Mouse (Mus musculus) heart, embryonic 16.5 days (tissue): ENCODE measurements around the gene Nav1. TPM values are rescaled to one million over a fixed set of nuclear protein-coding genes. Genes with fewer than 3 reads are reported as not detected.
A peak's percentile ranks its signal among the peaks of the same experiment; 100 is the strongest.

Experiments
- ATAC-seq: fragments of 200-750 bp; cut with Nextera tagmentation; replicated peaks from 2 replicates; pipeline ENCODE4 v1.8.0; 2017; ENCODE audit warnings: moderate number of reproducible peaks; ENCODE audit not compliant: insufficient read depth, low FRiP score; ENCODE audit errors: extremely low read depth
- H3K27ac ChIP-seq: fragments of 300-500 bp; sonication (generic); 2 replicates; pipeline ENCODE4 v1.5.1; 2014; ENCODE audit warnings: mild to moderate bottlenecking, low read length, control low read depth, moderate library complexity
- H3K27me3 ChIP-seq: fragments of 300-500 bp; sonication (generic); 2 replicates; pipeline ENCODE4 v1.6.1; 2014; ENCODE audit warnings: low read length, mixed read lengths; ENCODE audit not compliant: control insufficient read depth, insufficient read depth
- H3K36me3 ChIP-seq: fragments of 300-500 bp; sonication (generic); 2 replicates; pipeline ENCODE4 v1.6.1; 2014; ENCODE audit not compliant: control insufficient read depth, insufficient read depth
- H3K4me1 ChIP-seq: fragments of 300-500 bp; sonication (generic); 2 replicates; pipeline ENCODE4 v1.6.1; 2014; ENCODE audit warnings: low read length, mixed read lengths; ENCODE audit not compliant: control insufficient read depth, insufficient read depth
- H3K4me2 ChIP-seq: fragments of 300-500 bp; sonication (generic); 2 replicates; pipeline ENCODE4 v1.6.1; 2014; ENCODE audit warnings: low read depth, mild to moderate bottlenecking, control low read depth, low read length
- H3K4me3 ChIP-seq: fragments of 300-500 bp; sonication (generic); 2 replicates; pipeline ENCODE4 v1.5.1; 2014; ENCODE audit warnings: mild to moderate bottlenecking, control low read depth, low read length
- H3K9ac ChIP-seq: fragments of 300-500 bp; sonication (generic); 2 replicates; pipeline ENCODE4 v1.6.1; 2014; ENCODE audit warnings: low read length, control low read depth
- H3K9me3 ChIP-seq: fragments of 300-500 bp; sonication (generic); replicated peaks from 2 replicates; pipeline ENCODE4 v1.6.1; 2016; ENCODE audit warnings: low read length; ENCODE audit not compliant: control insufficient read depth
- WGBS: fragments of 180-500 bp; shearing (Covaris S2); extraction: QIAGEN DNeasy Blood & Tissue Kit; methylation state at CpG from one replicate; pipeline ENCODE4 v1.1.7; 2014; 5-methylcytosine and 5-hydroxymethylcytosine counted together
- polyA plus RNA-seq: library from polyadenylated mRNA; unstranded; fragments of >200 nt; fragmentation: Nextera tagmentation; extraction: Ambion mirVana; gene quantifications from 2 replicates; pipeline ENCODE4 v1.2.1, GENCODE M21; 2015

Gene Nav1
- polyA plus RNA-seq = 22.6 and 24.6 TPM in 2 replicates

GRCm38 (mm10) chr1:135607019-135607418 lies at the start of gene Nav1:
Nav1 (minus strand) TSS chr1:135607295.
- Histone ChIP-seq H3K9me3 (no peaks in the 10 kb centered on the region), H3K4me2 (no peak within 1 kb of the TSS), H3K9ac (no peak within 1 kb of the TSS), H3K27me3 (no peaks in the 10 kb centered on the region), H3K27ac (no peak within 1 kb of the TSS), H3K4me3 (no peak within 1 kb of the TSS), H3K4me1 (no peaks in the 10 kb centered on the region), H3K36me3 (no peaks in the 10 kb centered on the region)
- no peak for ATAC-seq
- WGBS = 50% methylated on average over 7 of the region's 7 CpGs

GRCm38 (mm10) chr1:135653909-135654308 lies 46.8 kb upstream of the Nav1 start:
- Histone ChIP-seq H3K9ac (no peak overlapping the region), H3K9me3 (0 out of 2 replicates have a peak, but pooled peaks cover 4% of the 10 kb centered on the region), H3K27me3 (no peaks in the 10 kb centered on the region), H3K4me1 (peaks cover under 1% of the 10 kb centered on the region), H3K27ac (no peak overlapping the region), H3K4me2 (no peak overlapping the region), H3K36me3 (peaks cover 4% of the 10 kb centered on the region; the same call in 1 of the 2 replicates), H3K4me3 (no peak overlapping the region)
- no peak for ATAC-seq
- 90% methylated on average over 6 of the region's 6 CpGs for WGBS

GRCm38 (mm10) chr1:135645459-135646195 lies 38.5 kb upstream of the Nav1 start:
- Histone ChIP-seq H3K4me1 (peaks cover 13% of the 10 kb centered on the region), H3K9me3 (no peaks in the 10 kb centered on the region), H3K4me2 (no peak overlapping the region), H3K4me3 (no peak overlapping the region), H3K27me3 (no peaks in the 10 kb centered on the region), H3K27ac (no peak overlapping the region), H3K36me3 (no peaks in the 10 kb centered on the region), H3K9ac (no peak overlapping the region)
- ATAC-seq = no peak
- WGBS = 72% methylated on average over 8 of the region's 8 CpGs

- ATAC-seq = peak; percentile 75
- no peaks in the 10 kb centered on the region for H3K9me3 ChIP-seq
- no peak overlapping the region for H3K4me3 ChIP-seq
- H3K27me3 ChIP-seq = no peaks in the 10 kb centered on the region
- H3K9ac ChIP-seq = no peak overlapping the region
- H3K4me1 ChIP-seq = peaks cover 13% of the 10 kb centered on the region
- WGBS = 27% methylated on average over 5 of the region's 5 CpGs
- H3K36me3 ChIP-seq = no peaks in the 10 kb centered on the region
- no peak overlapping the region for H3K4me2 ChIP-seq
- H3K27ac ChIP-seq = no peak overlapping the region
Measured at GRCm38 (mm10) chr1:135644110-135644509, 37.0 kb upstream of the Nav1 start.

- Histone ChIP-seq H3K4me2 (no peak overlapping the region), H3K9me3 (no peaks in the 10 kb centered on the region), H3K27ac (no peak overlapping the region), H3K4me1 (peaks cover 13% of the 10 kb centered on the region), H3K36me3 (no peaks in the 10 kb centered on the region), H3K4me3 (no peak overlapping the region), H3K9ac (no peak overlapping the region), H3K27me3 (no peaks in the 10 kb centered on the region)
- 0 out of 2 replicates have a peak, but pooled peaks have one; percentile 10 for ATAC-seq
- 62% methylated on average over 3 of the region's 3 CpGs for WGBS
Measured at GRCm38 (mm10) chr1:135643691-135644090, 36.6 kb upstream of the Nav1 start.

- no peak overlapping the region for H3K4me3 ChIP-seq
- H3K4me2 ChIP-seq = no peak overlapping the region
- no peaks in the 10 kb centered on the region for H3K27me3 ChIP-seq
- no peak for ATAC-seq
- WGBS = 89% methylated on average over 7 of the region's 7 CpGs
- no peaks in the 10 kb centered on the region for H3K9me3 ChIP-seq
- peaks cover 13% of the 10 kb centered on the region for H3K4me1 ChIP-seq
- H3K9ac ChIP-seq = no peak overlapping the region
- H3K36me3 ChIP-seq = no peaks in the 10 kb centered on the region
- H3K27ac ChIP-seq = no peak overlapping the region
Measured at GRCm38 (mm10) chr1:135639853-135640252, 32.8 kb upstream of the Nav1 start.

GRCm38 (mm10) chr1:135639093-135639492 lies 32.0 kb upstream of the Nav1 start:
- no peaks in the 10 kb centered on the region for H3K9me3 ChIP-seq
- no peak overlapping the region for H3K4me3 ChIP-seq
- WGBS = 59% methylated on average over 1 of the region's 1 CpGs
- H3K9ac ChIP-seq = no peak overlapping the region
- ATAC-seq = no peak
- no peaks in the 10 kb centered on the region for H3K36me3 ChIP-seq
- H3K27me3 ChIP-seq = no peaks in the 10 kb centered on the region
- no peak overlapping the region for H3K4me2 ChIP-seq
- peaks cover 9% of the 10 kb centered on the region for H3K4me1 ChIP-seq
- H3K27ac ChIP-seq = no peak overlapping the region

GRCm38 (mm10) chr1:135637574-135638008 lies 30.5 kb upstream of the Nav1 start:
- WGBS = 11% methylated on average over 3 of the region's 3 CpGs
- no peaks in the 10 kb centered on the region for H3K27me3 ChIP-seq
- no peaks in the 10 kb centered on the region for H3K36me3 ChIP-seq
- no peaks in the 10 kb centered on the region for H3K9me3 ChIP-seq
- no peak overlapping the region for H3K4me3 ChIP-seq
- H3K27ac ChIP-seq = 0 out of 2 replicates have a peak overlapping the region, but pooled peaks have one; percentile 31
- no peak for ATAC-seq
- H3K4me2 ChIP-seq = no peak overlapping the region
- peaks cover 6% of the 10 kb centered on the region for H3K4me1 ChIP-seq
- no peak overlapping the region for H3K9ac ChIP-seq

GRCm38 (mm10) chr1:135636111-135636511 lies 29.0 kb upstream of the Nav1 start:
- H3K36me3 ChIP-seq = no peaks in the 10 kb centered on the region
- no peaks in the 10 kb centered on the region for H3K9me3 ChIP-seq
- no peak overlapping the region for H3K9ac ChIP-seq
- no peaks in the 10 kb centered on the region for H3K27me3 ChIP-seq
- WGBS = 55% methylated on average over 6 of the region's 6 CpGs
- no peak overlapping the region for H3K4me2 ChIP-seq
- H3K4me1 ChIP-seq = peaks cover 14% of the 10 kb centered on the region
- no peak overlapping the region for H3K4me3 ChIP-seq
- ATAC-seq = no peak
- H3K27ac ChIP-seq = no peak overlapping the region
